Mouse (Mus musculus) midbrain, embryonic 15.5 days (tissue): ENCODE measurements at regions not wholly inside any gene's neighbourhood (a gene's known extent, or its start where the extent isn't known, plus 50 kb on each side); places are given as distances from the start of the nearest gene placed in this dataset.

Source experiments
- ATAC-seq: fragments of 200-750 bp; cut with Nextera tagmentation; replicated peaks from 2 replicates; pipeline ENCODE4 v1.8.0; 2017; ENCODE audit warnings: moderate TSS enrichment
- H3K27ac ChIP-seq: fragments of 300-500 bp; sonication (generic); 2 replicates; pipeline ENCODE4 v1.5.1; 2015; ENCODE audit warnings: mild to moderate bottlenecking, inconsistent platforms
- H3K27me3 ChIP-seq: fragments of 300-500 bp; sonication (generic); replicated peaks from 2 replicates; pipeline ENCODE4 v1.6.1; 2015; ENCODE audit warnings: inconsistent platforms
- H3K36me3 ChIP-seq: fragments of 300-500 bp; sonication (generic); replicated peaks from 2 replicates; pipeline ENCODE4 v1.6.1; 2015; ENCODE audit warnings: inconsistent platforms
- H3K4me1 ChIP-seq: fragments of 300-500 bp; sonication (generic); 2 replicates; pipeline ENCODE4 v1.6.1; 2015; ENCODE audit warnings: inconsistent platforms
- H3K4me2 ChIP-seq: fragments of 300-500 bp; sonication (generic); 2 replicates; pipeline ENCODE4 v1.6.1; 2015; ENCODE audit warnings: inconsistent platforms, mild to moderate bottlenecking, moderate library complexity
- H3K4me3 ChIP-seq: fragments of 300-500 bp; sonication (generic); 2 replicates; pipeline ENCODE4 v1.5.1; 2015; ENCODE audit warnings: mild to moderate bottlenecking, inconsistent platforms
- H3K9ac ChIP-seq: fragments of 300-500 bp; sonication (generic); 2 replicates; pipeline ENCODE4 v1.6.1; 2015; ENCODE audit warnings: mild to moderate bottlenecking, inconsistent platforms
- H3K9me3 ChIP-seq: fragments of 300-500 bp; sonication (generic); 2 replicates; pipeline ENCODE4 v1.6.1; 2016; ENCODE audit warnings: inconsistent platforms
- WGBS: fragments of 180-500 bp; shearing (Covaris S2); methylation state at CpG from one replicate; pipeline ENCODE4 v1.1.7; 2015; ENCODE audit warnings: mixed read lengths; 5-methylcytosine and 5-hydroxymethylcytosine counted together

DNA sequence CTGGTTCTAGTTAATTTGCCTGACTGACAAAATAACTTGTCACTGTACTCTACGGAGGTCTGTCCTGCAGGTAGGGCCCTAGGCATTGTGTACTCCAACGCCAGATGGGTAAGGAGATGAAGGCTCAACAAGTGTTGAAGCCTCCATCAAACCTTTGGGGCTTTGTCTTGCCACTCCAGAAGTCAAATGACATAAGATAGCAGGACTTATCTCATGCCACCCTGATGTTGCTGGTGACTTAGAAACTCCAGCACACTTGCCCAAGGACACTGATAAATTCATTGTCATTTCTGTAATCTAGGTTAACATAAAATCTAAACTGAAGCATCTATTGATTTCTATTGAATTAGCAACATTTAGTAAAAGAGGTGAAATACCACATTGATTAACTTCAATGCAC lies 1097.5 kb downstream of the Pla2g4a start:
- no peaks in the 10 kb centered on the region for H3K4me1 ChIP-seq
- no peaks in the 10 kb centered on the region for H3K36me3 ChIP-seq
- H3K4me2 ChIP-seq: no peak overlapping the region
- WGBS: 76% methylated on average over 2 of the region's 2 CpGs
- no peak overlapping the region for H3K27ac ChIP-seq
- no peaks in the 10 kb centered on the region for H3K27me3 ChIP-seq
- no peak overlapping the region for H3K9ac ChIP-seq
- ATAC-seq: no peak
- no peaks in the 10 kb centered on the region for H3K9me3 ChIP-seq
- H3K4me3 ChIP-seq: no peak overlapping the region

DNA sequence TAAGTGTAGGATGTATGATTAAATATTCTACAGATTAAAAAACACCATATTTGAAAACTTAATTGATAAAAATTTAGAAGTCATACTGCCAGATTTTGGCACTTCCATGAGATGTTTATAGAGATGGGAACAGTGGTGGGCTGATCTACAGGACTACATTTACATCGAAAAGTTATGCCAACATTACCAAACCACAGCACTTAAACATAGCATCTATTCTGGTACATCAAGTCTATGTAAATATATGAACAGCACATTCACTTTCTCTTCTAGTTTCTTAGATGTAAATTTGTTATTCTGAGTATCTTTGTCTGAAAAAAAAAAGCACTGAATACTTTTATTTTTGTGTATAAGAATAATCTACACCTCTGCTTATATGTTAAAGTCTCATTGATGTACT lies 1108.1 kb downstream of the Pla2g4a start:
- Histone ChIP-seq H3K27ac (no peak overlapping the region), H3K36me3 (no peaks in the 10 kb centered on the region), H3K9me3 (no peaks in the 10 kb centered on the region), H3K27me3 (no peaks in the 10 kb centered on the region), H3K4me2 (no peak overlapping the region), H3K9ac (no peak overlapping the region), H3K4me1 (no peaks in the 10 kb centered on the region), H3K4me3 (no peak overlapping the region)
- WGBS: 94% methylated on average over 1 of the region's 1 CpGs
- ATAC-seq: no peak

DNA sequence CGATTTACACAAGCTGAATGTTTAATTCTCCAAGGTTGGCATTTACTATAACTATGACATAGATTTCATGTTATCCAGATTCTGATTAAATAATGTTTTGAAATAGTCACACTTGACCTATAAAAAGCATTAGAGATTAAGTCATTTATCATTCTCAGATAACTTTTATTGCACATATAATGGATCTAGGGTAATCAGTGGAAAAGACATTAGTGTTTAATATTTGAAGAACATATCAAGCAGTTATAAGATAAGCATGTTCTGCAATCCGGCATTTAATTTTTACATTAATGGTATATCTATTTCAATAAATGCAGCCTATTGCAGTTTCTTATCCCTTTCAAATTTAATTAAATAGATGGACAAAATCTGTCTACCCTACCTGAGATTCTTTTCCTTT lies 1114.5 kb downstream of the Pla2g4a start:
- Histone ChIP-seq H3K4me3 (no peak overlapping the region), H3K27me3 (no peaks in the 10 kb centered on the region), H3K27ac (no peak overlapping the region), H3K4me1 (no peaks in the 10 kb centered on the region), H3K4me2 (no peak overlapping the region), H3K9me3 (no peaks in the 10 kb centered on the region), H3K9ac (no peak overlapping the region), H3K36me3 (no peaks in the 10 kb centered on the region)
- ATAC-seq: no peak
- WGBS: 85% methylated on average over 2 of the region's 2 CpGs

DNA sequence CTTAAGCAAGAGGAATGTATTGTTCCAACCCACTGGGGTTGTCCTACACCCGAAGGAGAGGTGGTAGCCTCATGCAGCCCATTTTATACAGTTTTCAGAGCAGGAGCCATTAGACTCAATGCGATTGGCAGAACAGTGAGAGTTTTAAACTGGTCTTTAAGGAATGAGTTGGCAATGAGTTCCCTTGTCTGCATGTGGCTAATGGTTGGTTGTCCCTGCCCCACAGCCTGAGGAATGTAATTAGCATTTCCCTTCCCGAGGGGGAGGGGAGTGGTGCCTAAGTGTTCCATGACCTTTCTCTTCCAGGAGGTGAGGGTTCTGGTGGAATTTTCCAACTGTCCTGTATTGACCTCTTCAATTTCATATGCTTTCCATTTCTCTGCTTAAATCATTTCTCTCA lies 1137.9 kb downstream of the Pla2g4a start:
- Histone ChIP-seq H3K4me2 (no peak overlapping the region), H3K27me3 (no peaks in the 10 kb centered on the region), H3K27ac (no peak overlapping the region), H3K4me3 (no peak overlapping the region), H3K4me1 (no peaks in the 10 kb centered on the region), H3K9ac (no peak overlapping the region), H3K36me3 (no peaks in the 10 kb centered on the region), H3K9me3 (no peaks in the 10 kb centered on the region)
- no peak for ATAC-seq
- 45% methylated on average over 3 of the region's 3 CpGs for whole genome bisulfite sequencing

DNA sequence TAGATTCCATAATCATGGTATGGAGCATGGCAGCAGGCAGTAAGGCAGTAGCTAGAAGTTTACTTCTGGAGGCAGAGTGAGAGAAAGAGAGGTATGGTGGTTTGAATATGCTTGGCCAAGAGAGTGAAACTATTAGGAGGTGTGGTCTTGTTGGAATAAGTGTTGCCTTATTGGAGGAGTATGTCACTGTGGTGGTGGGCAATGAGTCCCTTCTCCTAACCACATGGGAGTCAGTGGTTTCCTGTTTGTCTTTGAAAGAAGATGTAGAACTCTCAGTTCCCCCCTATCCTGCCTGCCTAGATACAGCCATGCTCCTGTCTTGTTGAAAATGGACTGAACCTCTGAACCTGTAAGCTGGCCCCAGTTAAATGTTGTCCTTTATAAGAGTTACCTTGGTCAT lies 1152.4 kb downstream of the Pla2g4a start:
- H3K27ac ChIP-seq: no peak overlapping the region
- no peak overlapping the region for H3K4me2 ChIP-seq
- no peak overlapping the region for H3K4me3 ChIP-seq
- no peak for ATAC-seq
- H3K36me3 ChIP-seq: no peaks in the 10 kb centered on the region
- no peak overlapping the region for H3K9ac ChIP-seq
- H3K27me3 ChIP-seq: no peaks in the 10 kb centered on the region
- H3K4me1 ChIP-seq: no peaks in the 10 kb centered on the region
- no peaks in the 10 kb centered on the region for H3K9me3 ChIP-seq

DNA sequence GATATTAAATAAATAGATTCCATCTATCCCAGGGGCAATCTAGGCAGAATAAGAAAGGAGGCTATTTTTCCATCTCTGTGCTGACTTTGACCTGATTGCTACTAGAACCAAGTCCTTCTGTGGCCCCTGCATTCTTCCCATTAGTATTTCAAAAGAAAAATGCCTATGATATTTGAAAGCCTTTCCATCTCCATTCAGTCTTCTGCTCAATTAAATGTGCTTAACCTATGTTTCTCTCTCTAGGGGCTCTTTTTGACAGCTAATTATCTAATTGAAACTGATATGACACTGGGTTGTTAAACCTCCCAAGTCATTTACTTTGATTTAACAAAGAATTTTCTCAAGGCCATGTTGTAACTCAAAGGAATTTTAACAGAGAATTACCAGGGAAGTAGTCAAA lies 1164.0 kb downstream of the Pla2g4a start:
- Histone ChIP-seq H3K4me2 (no peak overlapping the region), H3K4me1 (no peaks in the 10 kb centered on the region), H3K36me3 (no peaks in the 10 kb centered on the region), H3K27me3 (no peaks in the 10 kb centered on the region), H3K9me3 (no peaks in the 10 kb centered on the region), H3K9ac (no peak overlapping the region), H3K4me3 (no peak overlapping the region), H3K27ac (no peak overlapping the region)
- ATAC-seq: no peak; the same call in 1 of the 2 replicates

DNA sequence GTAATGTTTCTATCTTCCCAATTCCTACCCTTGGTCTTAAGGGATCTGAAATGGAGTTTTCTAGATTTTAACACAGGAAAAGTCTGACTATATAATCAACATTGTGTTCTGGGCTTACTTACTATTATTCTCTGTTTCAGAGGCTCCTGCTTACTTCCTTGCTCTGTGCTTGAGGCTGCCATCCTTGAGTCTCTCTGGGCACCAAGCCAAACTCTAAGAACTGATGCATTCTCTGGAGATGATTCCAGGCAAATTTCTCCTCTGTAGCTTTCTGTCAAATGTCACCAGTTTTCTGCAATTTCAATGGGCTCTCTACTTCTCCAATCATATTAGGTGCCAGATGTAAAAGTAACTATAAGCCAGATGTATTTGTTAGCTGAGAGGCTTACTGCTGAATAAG lies 1210.3 kb downstream of the Pla2g4a start:
- no peak overlapping the region for H3K4me3 ChIP-seq
- no peak for ATAC-seq

DNA sequence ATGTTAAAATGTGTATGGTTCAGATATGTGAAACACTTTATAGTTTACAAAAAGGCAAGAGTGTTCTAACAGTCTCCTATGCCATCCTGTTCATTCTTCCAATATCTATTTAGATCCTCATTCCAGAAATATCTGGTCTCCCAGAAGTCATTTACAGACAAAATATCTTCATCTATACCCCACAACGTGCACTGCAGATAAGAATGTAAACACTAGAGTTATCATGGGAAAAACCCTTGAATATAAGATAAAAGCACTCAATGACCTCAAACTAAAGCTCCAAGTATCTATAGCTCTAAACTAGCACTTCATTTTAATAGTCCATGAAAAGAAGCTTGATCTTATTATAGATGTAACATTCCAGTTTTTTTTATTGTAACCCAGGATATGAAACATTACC lies 1239.0 kb downstream of the Pla2g4a start:
- H3K27me3 ChIP-seq: no peaks in the 10 kb centered on the region
- no peaks in the 10 kb centered on the region for H3K36me3 ChIP-seq
- no peak for ATAC-seq
- peaks cover 2% of the 10 kb centered on the region; the same call in 1 of the 2 replicates for H3K4me1 ChIP-seq
- no peak overlapping the region for H3K4me2 ChIP-seq
- H3K27ac ChIP-seq: no peak overlapping the region
- 27% methylated on average over 1 of the region's 1 CpGs for WGBS
- H3K9ac ChIP-seq: no peak overlapping the region
- no peaks in the 10 kb centered on the region for H3K9me3 ChIP-seq
- H3K4me3 ChIP-seq: no peak overlapping the region

More for the DNA sequence above, 1210.3 kb downstream of the Pla2g4a start:
- H3K9me3 ChIP-seq: no peaks in the 10 kb centered on the region
- no peaks in the 10 kb centered on the region for H3K27me3 ChIP-seq
- no peak overlapping the region for H3K4me2 ChIP-seq
- H3K27ac ChIP-seq: no peak overlapping the region
- no peaks in the 10 kb centered on the region for H3K4me1 ChIP-seq
- H3K9ac ChIP-seq: no peak overlapping the region
- H3K36me3 ChIP-seq: no peaks in the 10 kb centered on the region

DNA sequence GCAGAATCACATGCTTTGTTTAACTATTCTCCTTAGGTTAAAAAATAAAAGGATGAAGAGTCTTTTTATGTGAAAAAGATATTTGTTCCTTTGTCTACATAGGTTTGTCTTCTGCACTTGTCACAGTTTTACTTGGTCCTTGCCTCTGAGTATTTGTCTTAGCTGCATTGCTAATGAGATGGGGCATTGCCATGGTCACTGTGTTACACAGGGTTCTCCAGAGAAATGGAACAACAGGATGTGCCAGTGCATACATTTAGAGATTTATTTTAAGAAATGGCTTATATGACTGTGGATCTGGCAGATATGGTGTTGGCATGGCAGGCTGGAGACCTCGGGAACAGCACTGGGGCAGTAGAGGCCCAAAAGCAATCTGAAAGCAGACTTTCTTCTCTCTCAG lies 1239.7 kb downstream of the Pla2g4a start:
- ATAC-seq: 0 out of 2 replicates have a peak, but pooled peaks have one; percentile 39
- WGBS: 62% methylated on average over 1 of the region's 1 CpGs
- H3K9me3 ChIP-seq: no peaks in the 10 kb centered on the region
- no peak overlapping the region for H3K4me3 ChIP-seq
- no peak overlapping the region for H3K4me2 ChIP-seq
- peaks cover 2% of the 10 kb centered on the region; the same call in 1 of the 2 replicates for H3K4me1 ChIP-seq
- no peak overlapping the region for H3K9ac ChIP-seq
- no peak overlapping the region for H3K27ac ChIP-seq
- no peaks in the 10 kb centered on the region for H3K27me3 ChIP-seq
- H3K36me3 ChIP-seq: no peaks in the 10 kb centered on the region

DNA sequence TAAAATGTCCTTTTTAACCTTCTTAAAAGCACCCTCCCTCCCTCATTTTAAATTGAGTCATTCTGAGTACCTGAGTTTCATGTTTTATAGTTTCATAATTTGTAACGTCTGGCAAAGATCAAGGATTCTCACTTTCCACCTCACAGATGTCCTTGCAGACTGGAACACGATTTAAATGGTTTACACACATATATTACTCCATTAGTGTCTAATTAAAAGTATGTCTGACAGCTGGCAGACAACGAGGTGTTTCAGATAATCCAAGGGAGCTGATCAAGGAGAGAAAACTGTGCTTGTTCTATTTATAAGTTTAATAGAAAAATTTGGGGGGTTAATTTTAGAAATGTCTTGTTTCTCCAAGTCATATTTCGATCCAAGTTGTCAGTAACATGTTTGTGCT lies 1240.1 kb downstream of the Pla2g4a start:
- H3K4me2 ChIP-seq: no peak overlapping the region

DNA sequence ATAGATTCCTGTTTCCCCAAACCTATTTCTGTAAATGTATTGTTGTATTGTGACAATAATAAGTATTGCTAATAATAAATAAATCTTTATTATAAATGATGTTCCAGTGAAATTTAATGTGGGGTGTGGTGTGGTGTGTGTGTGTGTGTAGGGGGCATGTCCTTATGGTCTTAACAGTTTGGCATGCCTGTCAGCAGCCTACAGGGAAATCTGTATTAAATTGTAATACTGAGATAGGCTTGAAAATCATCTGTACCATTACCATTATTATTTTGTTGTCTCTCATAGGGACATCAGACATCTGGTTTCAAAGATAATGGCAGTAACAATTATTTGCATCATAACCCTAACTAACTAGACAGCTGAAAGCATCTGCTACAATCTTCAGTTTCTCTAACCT lies 1253.0 kb downstream of the Pla2g4a start:
- Histone ChIP-seq H3K4me2 (no peak overlapping the region), H3K4me3 (no peak overlapping the region), H3K36me3 (no peaks in the 10 kb centered on the region), H3K9ac (no peak overlapping the region), H3K27ac (no peak overlapping the region), H3K9me3 (no peaks in the 10 kb centered on the region), H3K27me3 (no peaks in the 10 kb centered on the region), H3K4me1 (no peaks in the 10 kb centered on the region)
- ATAC-seq: no peak

More for the DNA sequence above, 1240.1 kb downstream of the Pla2g4a start:
- WGBS: 49% methylated on average over 4 of the region's 4 CpGs
- H3K4me3 ChIP-seq: no peak overlapping the region
- no peak overlapping the region for H3K27ac ChIP-seq
- no peaks in the 10 kb centered on the region for H3K27me3 ChIP-seq
- H3K36me3 ChIP-seq: no peaks in the 10 kb centered on the region
- no peak for ATAC-seq
- H3K9ac ChIP-seq: no peak overlapping the region
- peaks cover 2% of the 10 kb centered on the region; the same call in 1 of the 2 replicates for H3K4me1 ChIP-seq
- H3K9me3 ChIP-seq: no peaks in the 10 kb centered on the region

DNA sequence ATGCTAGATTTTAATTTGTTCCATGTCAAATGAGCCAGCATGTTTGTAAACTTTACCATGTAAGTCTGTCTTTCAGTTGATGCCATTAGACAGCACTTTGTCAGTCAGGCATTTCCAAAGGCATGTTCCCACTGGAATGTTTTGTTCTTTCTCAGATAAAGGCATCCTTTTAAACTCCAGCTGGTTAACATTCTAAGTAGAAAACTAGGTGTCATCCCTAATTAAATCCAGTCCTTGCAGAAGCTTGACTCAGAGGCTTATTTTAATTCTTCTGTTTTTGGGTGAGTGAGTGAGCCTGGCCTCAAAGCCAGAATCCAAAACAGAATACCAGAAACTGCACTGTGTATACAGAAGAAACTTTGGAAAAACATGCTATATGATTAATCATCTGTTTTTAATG lies 1253.4 kb downstream of the Pla2g4a start:
- no peaks in the 10 kb centered on the region for H3K4me1 ChIP-seq
- H3K9ac ChIP-seq: no peak overlapping the region
- ATAC-seq: no peak

DNA sequence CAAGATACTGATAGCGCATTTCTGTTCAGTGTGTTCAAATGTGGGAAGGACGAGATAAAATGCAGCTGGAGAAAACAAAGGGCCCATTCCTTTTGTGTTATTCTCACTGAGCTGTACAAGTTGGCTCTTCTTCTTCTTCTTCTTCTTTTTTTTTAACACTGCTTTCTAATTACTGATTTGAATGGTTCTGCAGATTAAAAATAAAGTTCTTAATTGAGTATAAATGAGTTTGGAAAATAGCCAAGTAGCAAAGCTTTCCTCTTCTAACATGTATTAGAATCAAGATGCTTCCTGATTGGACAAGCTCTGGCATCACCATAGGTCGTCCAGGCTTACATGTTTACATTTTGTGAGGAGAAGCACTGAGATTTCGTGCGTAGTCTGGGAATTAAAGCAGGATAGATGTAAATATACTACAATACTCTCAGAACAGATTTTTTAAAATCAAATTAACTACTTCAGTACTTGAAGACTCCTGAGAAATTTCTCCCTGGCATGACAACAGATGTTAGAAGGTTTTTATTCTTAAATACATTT lies 1254.8 kb downstream of the Pla2g4a start:
- Histone ChIP-seq H3K27ac (no peak overlapping the region), H3K4me1 (no peaks in the 10 kb centered on the region), H3K4me2 (no peak overlapping the region), H3K36me3 (no peaks in the 10 kb centered on the region), H3K4me3 (no peak overlapping the region), H3K9me3 (no peaks in the 10 kb centered on the region), H3K27me3 (no peaks in the 10 kb centered on the region), H3K9ac (no peak overlapping the region)
- no peak for ATAC-seq
- 62% methylated on average over 5 of the region's 5 CpGs for WGBS

More for the DNA sequence above, 1253.4 kb downstream of the Pla2g4a start:
- no peak overlapping the region for H3K4me3 ChIP-seq
- no peak overlapping the region for H3K4me2 ChIP-seq
- H3K36me3 ChIP-seq: no peaks in the 10 kb centered on the region
- H3K9me3 ChIP-seq: no peaks in the 10 kb centered on the region
- no peak overlapping the region for H3K27ac ChIP-seq
- no peaks in the 10 kb centered on the region for H3K27me3 ChIP-seq

DNA sequence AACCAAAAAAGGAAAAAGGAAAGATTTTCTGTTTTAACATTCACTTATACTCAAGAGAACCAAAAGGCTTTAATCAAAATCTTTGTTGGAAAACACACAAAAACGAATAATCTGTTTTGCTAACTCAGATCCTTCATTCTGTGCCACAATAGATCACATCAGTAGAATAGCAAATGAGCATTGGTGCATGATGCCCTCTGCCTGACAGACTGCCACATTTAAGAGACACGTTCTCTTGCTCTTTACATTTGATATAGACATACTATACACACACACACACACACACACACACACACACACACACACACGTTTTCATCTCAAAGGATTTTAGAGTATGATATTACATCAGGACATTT lies 1260.5 kb downstream of the Pla2g4a start:
- Histone ChIP-seq H3K27me3 (no peaks in the 10 kb centered on the region), H3K4me2 (no peak overlapping the region), H3K4me1 (no peaks in the 10 kb centered on the region), H3K27ac (no peak overlapping the region), H3K4me3 (no peak overlapping the region), H3K9me3 (no peaks in the 10 kb centered on the region), H3K9ac (no peak overlapping the region), H3K36me3 (no peaks in the 10 kb centered on the region)
- ATAC-seq: no peak
- 39% methylated on average over 3 of the region's 3 CpGs for WGBS
